Comparison of ENCODE assay signal across 22 mouse cellular contexts in genomic region chr10:42115920-42116298, GRCm38 (mm10).
DNase-seq lines count a peak whose midpoint lies in the region; ATAC-seq and TF ChIP-seq lines count a peak whose summit lies in the region.
"Had no signal": no experiment of that assay in that cellular context is flagged by ENCODE, and none has a peak within 500 bp of the region (broad histone marks: within the 10 kb centered on the region; RNA-seq: fewer than 3 reads in every experiment).

No protein-coding gene starts in this region.

- peak; percentile 60 to 82 for DNase-seq in adrenal gland, adult (ENCODE audit: inconsistent age in 2 of 2, low spot score in 1 of 2)
- DNase-seq in adrenal gland, postnatal 10 days = no peak
- no peak for DNase-seq in testis, postnatal 14 days (ENCODE audit: low spot score)
- DNase-seq: cerebellum, adult 11-12 months; gastrocnemius, adult 2 months; heart, postnatal 4 days; layer of hippocampus, adult 9-11 months; liver; liver, postnatal 0 days; thymus, postnatal 25 days had no signal

- no peak overlapping the region for H3K27ac ChIP-seq in intestine, embryonic 16.5 days (ENCODE audit: low read length)
- H3K27ac ChIP-seq in intestine, embryonic 15.5 days = no peak overlapping the region
- H3K27ac ChIP-seq in small intestine, adult 2 months (ENCODE audit: insufficient read depth, low read depth, low read length) = peak overlapping the region; percentile 45
- H3K27ac ChIP-seq: embryonic facial prominence, embryonic 12.5 days; gastrocnemius, adult 2 months; heart, embryonic 15.5 days; hindbrain, embryonic 15.5 days; midbrain, embryonic 13.5 days had no signal

- no peak overlapping the region for H3K4me3 ChIP-seq in intestine, embryonic 16.5 days (ENCODE audit: low read length)
- no peak overlapping the region for H3K4me3 ChIP-seq in intestine, embryonic 15.5 days (replicated peaks)
- no peak overlapping the region for H3K4me3 ChIP-seq in small intestine, adult 2 months (ENCODE audit: low read depth, low read length)
- H3K4me3 ChIP-seq: embryonic facial prominence, embryonic 12.5 days; erythroblast, embryonic 14.5 days; gastrocnemius, adult 2 months; heart, embryonic 15.5 days; hindbrain, embryonic 15.5 days; midbrain, embryonic 13.5 days had no signal

- TF ChIP-seq CTCF in small intestine, adult 2 months (IDR thresholded peaks at IDR 0.05; ENCODE audit: extremely low read depth, insufficient read length, insufficient replicate concordance, low read depth, low read length) = no peak

- H3K27me3 ChIP-seq in intestine, embryonic 16.5 days (replicated peaks; ENCODE audit: control insufficient read depth, insufficient read depth, low read length) = no peaks in the 10 kb centered on the region
- H3K27me3 ChIP-seq in intestine, embryonic 15.5 days (replicated peaks) = no peaks in the 10 kb centered on the region
- H3K27me3 ChIP-seq in small intestine, adult 2 months (ENCODE audit: control insufficient read depth, insufficient read depth, low read length) = no peaks in the 10 kb centered on the region
- H3K27me3 ChIP-seq: embryonic facial prominence, embryonic 12.5 days; heart, embryonic 15.5 days; hindbrain, embryonic 15.5 days had no signal

- 74% methylated on average over 4 of the region's 4 CpGs for WGBS in intestine, embryonic 16.5 days
- WGBS in intestine, embryonic 15.5 days = 79% methylated on average over 4 of the region's 4 CpGs
- 45% methylated on average over 4 of the region's 4 CpGs for WGBS in small intestine, adult 2 months

- ATAC-seq in intestine, embryonic 16.5 days = peak; percentile 71
- ATAC-seq in intestine, embryonic 15.5 days = no peak
- 0 out of 2 replicates have a peak, but pooled peaks have one; percentile 40 for ATAC-seq in erythroblast, adult 5-6 weeks (replicated peaks; ENCODE audit: low FRiP score, poor library complexity, severe bottlenecking)
- ATAC-seq: CD4-positive, CD25-positive, alpha-beta regulatory T cell, adult 4 months; forebrain, embryonic 14.5 days; liver, postnatal 0 days; lung, postnatal 0 days; midbrain, embryonic 13.5 days had no signal

- no peak overlapping the region for H3K4me2 ChIP-seq in intestine, embryonic 16.5 days (ENCODE audit: low read depth, low read length)
- no peak overlapping the region for H3K4me2 ChIP-seq in intestine, embryonic 15.5 days (replicated peaks)
- H3K4me2 ChIP-seq: embryonic facial prominence, embryonic 12.5 days; heart, embryonic 15.5 days; hindbrain, embryonic 15.5 days; midbrain, embryonic 13.5 days had no signal

- peaks cover 6% of the 10 kb centered on the region; the same call in 1 of the 2 replicates for H3K9me3 ChIP-seq in intestine, embryonic 16.5 days (ENCODE audit: control insufficient read depth, low read length)
- no peaks in the 10 kb centered on the region for H3K9me3 ChIP-seq in intestine, embryonic 15.5 days
- H3K9me3 ChIP-seq: heart, embryonic 15.5 days; hindbrain, embryonic 15.5 days had no signal

- no peaks in the 10 kb centered on the region for H3K36me3 ChIP-seq in intestine, embryonic 16.5 days (ENCODE audit: control insufficient read depth, insufficient read depth, low read length)
- H3K36me3 ChIP-seq in intestine, embryonic 15.5 days = no peaks in the 10 kb centered on the region
- H3K36me3 ChIP-seq in small intestine, adult 2 months (ENCODE audit: control insufficient read depth, insufficient read depth, low read length) = no peaks in the 10 kb centered on the region
- H3K36me3 ChIP-seq: embryonic facial prominence, embryonic 12.5 days; heart, embryonic 15.5 days; hindbrain, embryonic 15.5 days; midbrain, embryonic 13.5 days had no signal

- no peak for TF ChIP-seq POLR2A in small intestine, adult 2 months (IDR thresholded peaks at IDR 0.05; ENCODE audit: low read depth, low read length)

- H3K4me1 ChIP-seq in intestine, embryonic 16.5 days (ENCODE audit: control insufficient read depth, insufficient read depth, low read length) = peaks cover 10% of the 10 kb centered on the region
- 0 out of 2 replicates have a peak, but pooled peaks cover 8% of the 10 kb centered on the region for H3K4me1 ChIP-seq in intestine, embryonic 15.5 days (replicated peaks)
- H3K4me1 ChIP-seq in small intestine, adult 2 months (ENCODE audit: control insufficient read depth, insufficient read depth, insufficient read length, low read length) = peaks cover 12% of the 10 kb centered on the region
- H3K4me1 ChIP-seq: hindbrain, embryonic 15.5 days; midbrain, embryonic 13.5 days had no signal

- no peak overlapping the region for H3K9ac ChIP-seq in intestine, embryonic 16.5 days (ENCODE audit: low read depth, low read length)
- no peak overlapping the region for H3K9ac ChIP-seq in intestine, embryonic 15.5 days
- H3K9ac ChIP-seq: embryonic facial prominence, embryonic 12.5 days; heart, embryonic 15.5 days; hindbrain, embryonic 15.5 days; liver, postnatal 0 days; midbrain, embryonic 13.5 days had no signal

Comparison
In these comparisons a context has a peak if more than half of its experiments do, and no peak if none do; other contexts are left out.
1. DNase-seq: peak in adrenal gland, adult (2 of 2); none in adrenal gland, postnatal 10 days (single experiment) and testis, postnatal 14 days (single experiment).